Mouse (Mus musculus) megakaryocyte, embryonic 14.5 days (primary cell): Measurements from ENCODE around the gene Gm21188. TPM values are rescaled to one million over a fixed set of nuclear protein-coding genes. Genes with fewer than 3 reads are reported as not detected.
"Not testable (repeated sequence)": the region's sequence is repeated elsewhere in the genome, so short reads cannot be mapped to it uniquely, and the experiment has no call there.

ENCODE experiments used
- H3K27me3 ChIP-seq: replicated peaks from 2 replicates; pipeline ENCODE3; 2012; ENCODE audit warnings: inconsistent platforms
- H3K36me3 ChIP-seq: replicated peaks from 2 replicates; pipeline ENCODE3; 2012; ENCODE audit warnings: low read length, inconsistent platforms, mixed read lengths
- H3K4me1 ChIP-seq: 2 replicates; pipeline ENCODE4 v1.6.1; 2012; ENCODE audit warnings: inconsistent platforms
- H3K4me3 ChIP-seq: replicated peaks from 2 replicates; pipeline ENCODE3; 2012; ENCODE audit warnings: moderate library complexity, mild to moderate bottlenecking, inconsistent platforms
- H3K9me3 ChIP-seq: 2 replicates; pipeline ENCODE4 v1.6.1; 2012; ENCODE audit warnings: inconsistent platforms
- polyA plus RNA-seq: library from polyadenylated mRNA; stranded (reverse); fragments of >175 nt; gene quantifications from 2 replicates; pipeline ENCODE4 v1.2.3, GENCODE M21; 2012; ENCODE audit warnings: low replicate concordance; ENCODE audit not compliant: insufficient read depth

Gm21188 gene
- polyA plus RNA-seq, 1 experiment, result not detected

DNA sequence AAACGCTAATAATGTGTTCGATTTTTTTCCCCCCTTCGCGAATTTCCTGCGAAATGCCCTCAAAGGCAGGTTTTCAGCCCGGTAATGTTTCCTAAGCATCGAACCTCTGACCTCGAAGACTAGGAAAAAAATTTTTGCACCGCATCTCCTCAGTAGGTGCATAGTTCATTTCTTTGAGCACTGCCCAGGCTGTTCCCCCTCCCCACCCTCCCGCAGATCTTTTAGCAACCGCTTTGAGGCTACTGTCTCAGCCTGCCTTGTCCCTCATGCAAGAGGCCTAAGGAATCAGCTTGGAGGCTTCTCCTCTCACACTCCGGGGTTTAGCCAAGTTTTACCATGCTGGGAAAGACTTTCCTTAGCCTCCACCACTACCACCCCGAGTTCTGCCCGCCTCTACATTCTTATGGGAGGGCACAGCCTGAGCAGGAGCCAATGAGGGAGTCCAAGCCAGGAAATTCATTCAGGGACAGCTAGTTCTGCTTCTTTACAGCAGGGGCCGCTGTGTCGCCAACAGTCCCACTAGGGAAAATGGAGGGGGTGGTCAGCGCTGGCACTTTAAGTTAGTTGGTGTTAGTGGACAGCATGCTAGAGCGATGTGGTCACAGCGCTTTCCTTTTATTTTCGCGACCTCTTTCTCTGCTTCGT lies 53.4 kb downstream of the Gm21188 start:
- H3K4me3 ChIP-seq, H3K36me3 ChIP-seq, H3K4me1 ChIP-seq: not testable (repeated sequence)

DNA sequence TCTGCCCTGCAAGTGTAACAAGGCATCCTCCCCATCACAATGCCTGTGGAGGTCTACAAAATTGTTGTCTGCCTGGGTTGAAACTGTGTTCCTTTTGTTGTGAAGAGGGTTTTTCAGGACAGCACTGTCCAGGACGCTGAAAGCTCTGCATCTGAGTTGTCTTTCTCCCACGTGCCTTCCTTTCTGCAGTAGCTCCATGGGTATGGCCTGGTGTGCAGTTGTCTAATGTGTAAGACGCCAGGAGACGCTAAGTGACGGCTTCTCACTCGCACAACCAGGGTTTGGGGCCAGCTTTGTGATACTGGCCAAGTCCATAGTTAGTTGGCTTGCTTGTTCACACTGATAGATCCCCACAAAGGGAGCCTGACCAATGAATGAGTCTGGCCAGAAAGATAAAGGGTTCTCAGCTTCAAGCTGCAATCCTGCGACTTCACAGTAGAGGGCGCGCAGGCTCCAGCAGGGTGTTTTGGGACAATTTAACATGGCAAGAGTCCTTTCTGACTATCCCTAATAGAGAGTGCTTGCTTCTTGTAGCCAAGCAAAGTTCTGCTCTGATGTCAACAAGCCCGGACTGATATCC lies 60.0 kb downstream of the Gm21188 start:
- H3K4me3 ChIP-seq, H3K36me3 ChIP-seq, H3K4me1 ChIP-seq, H3K27me3 ChIP-seq, H3K9me3 ChIP-seq: not testable (repeated sequence)

More for the DNA sequence above, 53.4 kb downstream of the Gm21188 start:
- not testable (repeated sequence) for H3K27me3 ChIP-seq, H3K9me3 ChIP-seq

DNA sequence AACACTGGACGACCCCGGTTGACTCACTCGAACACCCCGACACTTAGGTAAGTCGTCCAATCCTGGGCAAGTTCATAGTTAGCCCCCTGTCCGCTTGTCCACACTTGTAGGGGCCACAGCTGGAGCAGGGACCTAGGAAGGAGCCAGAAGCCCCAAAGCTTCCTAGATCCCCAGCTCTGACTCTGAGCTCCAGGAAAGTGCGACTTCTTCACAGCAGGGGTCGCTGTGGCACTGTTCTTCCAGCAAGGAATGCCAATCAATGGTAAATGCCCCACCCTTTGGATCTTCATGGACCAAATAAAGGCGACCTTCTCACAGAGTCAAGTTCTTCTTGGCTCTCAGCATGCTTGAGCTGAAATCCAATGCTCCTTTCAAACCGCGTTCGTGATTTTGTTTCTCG lies 60.7 kb downstream of the Gm21188 start:
- not testable (repeated sequence) for H3K4me3 ChIP-seq, H3K36me3 ChIP-seq, H3K9me3 ChIP-seq, H3K27me3 ChIP-seq, H3K4me1 ChIP-seq

Other genes starting within 250 kb of the Gm21188 start
- not detected in 2 replicates for gene AF067063, start 222.0 kb downstream of the Gm21188 start, polyA plus RNA-seq
- not detected in 2 replicates for gene D13Ertd608e, start 216.2 kb downstream of the Gm21188 start, polyA plus RNA-seq
- not detected in 2 replicates for gene Tcstv1, start 157.4 kb downstream of the Gm21188 start, polyA plus RNA-seq
- not detected in 2 replicates for gene Gm21761, start 122.9 kb downstream of the Gm21188 start, polyA plus RNA-seq
- gene B020031M17Rik, start 101.4 kb downstream of the Gm21188 start, polyA plus RNA-seq, result not detected in 2 replicates
- gene Gm36079, start 25.2 kb downstream of the Gm21188 start, polyA plus RNA-seq, result not detected in 2 replicates
- not detected in 2 replicates for gene Gm20767, start 88.1 kb upstream of the Gm21188 start, polyA plus RNA-seq
- gene Gm21818, start 120.2 kb upstream of the Gm21188 start, polyA plus RNA-seq, result not detected in 2 replicates
- gene Gm21762, start 163.8 kb upstream of the Gm21188 start, polyA plus RNA-seq, result not detected in 2 replicates
- gene Gm21731, start 186.9 kb upstream of the Gm21188 start, polyA plus RNA-seq, result not detected in 2 replicates
- gene AF067061, start 210.9 kb upstream of the Gm21188 start, polyA plus RNA-seq, result not detected in 2 replicates
- not detected in 2 replicates for gene BC147527, start 248.2 kb upstream of the Gm21188 start, polyA plus RNA-seq